Mouse (Mus musculus) erythroblast, embryonic 14.5 days (primary cell): ENCODE measurements around the gene Asic5. TPM values are rescaled to one million over a fixed set of nuclear protein-coding genes. Genes with fewer than 3 reads are reported as not detected.

Experiments used
- H3K27me3 ChIP-seq: 2 replicates; pipeline ENCODE4 v1.6.1; 2012; ENCODE audit warnings: inconsistent platforms; ENCODE audit not compliant: control insufficient read depth
- H3K36me3 ChIP-seq: 2 replicates; pipeline ENCODE4 v1.6.1; 2012; ENCODE audit warnings: mild to moderate bottlenecking, inconsistent platforms; ENCODE audit not compliant: control insufficient read depth
- H3K4me1 ChIP-seq: 2 replicates; pipeline ENCODE4 v1.6.1; 2012; ENCODE audit warnings: inconsistent platforms; ENCODE audit not compliant: control insufficient read depth
- H3K4me3 ChIP-seq: replicated peaks from 2 replicates; pipeline ENCODE3; 2012; ENCODE audit warnings: moderate library complexity, mild to moderate bottlenecking, inconsistent platforms
- H3K9me3 ChIP-seq: 2 replicates; pipeline ENCODE4 v1.6.1; 2012; ENCODE audit warnings: low read length, inconsistent platforms, mixed read lengths; ENCODE audit not compliant: control insufficient read depth
- GATA1 ChIP-seq: IDR thresholded peaks from 2 replicates; pipeline ENCODE4 v1.6.1; 2012; ENCODE audit warnings: low read length, inconsistent platforms, mixed read lengths
- TAL1 ChIP-seq: IDR thresholded peaks from 3 replicates; pipeline ENCODE4 v1.6.1; 2012; ENCODE audit warnings: low read length, inconsistent platforms, mixed read lengths
- polyA plus RNA-seq: library from polyadenylated mRNA; stranded (reverse); fragments of >175 nt; gene quantifications from 2 replicates; pipeline ENCODE4 v1.2.3, GENCODE M21; 2012

Asic5 gene
- polyA plus RNA-seq, 1 experiment = not detected

DNA sequence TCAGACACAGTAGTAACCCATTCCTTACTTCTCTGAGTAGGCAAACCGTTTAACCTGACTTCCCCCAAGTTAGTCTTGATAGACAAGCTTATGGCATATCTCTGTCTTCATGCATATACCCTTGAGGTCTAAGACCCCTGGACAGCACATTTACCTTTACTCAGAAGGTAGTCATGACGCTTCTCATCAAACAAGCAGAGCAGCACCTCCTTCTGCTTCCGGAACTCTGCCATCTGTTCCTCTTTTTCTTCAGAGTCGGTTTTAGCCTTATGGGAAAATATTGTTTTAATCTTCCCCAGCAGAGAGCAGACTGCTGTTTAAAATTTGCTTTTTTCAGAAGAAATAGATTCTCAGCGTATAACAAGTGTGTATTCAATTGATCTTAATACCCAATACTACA, 18.3 kb upstream of the Asic5 start:
- no peak overlapping the region for H3K4me3 ChIP-seq
- H3K27me3 ChIP-seq = no peaks in the 10 kb centered on the region
- H3K4me1 ChIP-seq = no peaks in the 10 kb centered on the region
- H3K36me3 ChIP-seq = no peaks in the 10 kb centered on the region
- no peaks in the 10 kb centered on the region for H3K9me3 ChIP-seq
- TF ChIP-seq GATA1 = no peak
- TF ChIP-seq TAL1 = no peak

DNA sequence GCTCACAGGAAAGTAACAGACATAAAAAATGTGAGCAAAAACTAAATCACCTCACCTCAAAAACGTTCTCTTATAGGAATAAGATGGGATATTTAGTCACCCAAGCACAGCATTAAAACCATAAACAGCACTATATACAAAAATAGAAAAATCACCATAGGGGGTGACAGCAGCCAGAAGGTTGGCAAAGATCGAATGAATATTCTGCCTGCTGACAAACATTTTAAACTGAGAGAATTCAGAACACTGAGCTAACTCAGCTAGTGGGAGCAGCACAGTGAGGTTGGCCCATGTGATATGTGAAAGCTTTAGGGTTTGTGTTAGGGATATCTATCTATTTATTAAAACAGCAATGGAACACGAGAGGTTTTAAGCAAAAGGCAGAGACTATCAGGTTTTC, 17.5 kb upstream of the Asic5 start:
- no peak overlapping the region for H3K4me3 ChIP-seq

DNA sequence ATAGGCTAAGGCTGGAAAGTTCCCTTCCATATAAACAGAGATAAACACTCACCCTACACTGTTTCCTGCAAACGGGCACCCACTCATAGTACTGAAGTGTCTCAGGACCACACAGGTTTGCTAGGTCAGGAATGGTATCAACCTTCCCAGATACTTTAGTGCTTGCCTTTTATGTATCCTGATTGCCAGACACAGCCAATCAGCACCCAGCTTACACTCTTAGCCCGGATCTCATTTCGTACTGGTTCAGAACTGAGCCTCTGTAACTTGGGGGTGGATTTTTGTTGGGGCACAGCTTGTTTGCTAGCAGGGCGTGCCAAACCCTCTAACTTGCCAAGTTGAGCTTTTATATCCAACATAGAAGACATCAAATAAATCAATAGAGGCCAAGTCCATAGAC, 6.5 kb upstream of the Asic5 start:
- Histone ChIP-seq H3K27me3 (no peaks in the 10 kb centered on the region), H3K4me1 (no peaks in the 10 kb centered on the region), H3K36me3 (no peaks in the 10 kb centered on the region), H3K9me3 (no peaks in the 10 kb centered on the region), H3K4me3 (no peak overlapping the region)
- no peak for TF ChIP-seq GATA1
- no peak for TF ChIP-seq TAL1

More for the DNA sequence above, 17.5 kb upstream of the Asic5 start:
- no peak for TF ChIP-seq GATA1
- no peak for TF ChIP-seq TAL1
- Histone ChIP-seq H3K9me3 (no peaks in the 10 kb centered on the region), H3K36me3 (no peaks in the 10 kb centered on the region), H3K27me3 (no peaks in the 10 kb centered on the region), H3K4me1 (no peaks in the 10 kb centered on the region)

DNA sequence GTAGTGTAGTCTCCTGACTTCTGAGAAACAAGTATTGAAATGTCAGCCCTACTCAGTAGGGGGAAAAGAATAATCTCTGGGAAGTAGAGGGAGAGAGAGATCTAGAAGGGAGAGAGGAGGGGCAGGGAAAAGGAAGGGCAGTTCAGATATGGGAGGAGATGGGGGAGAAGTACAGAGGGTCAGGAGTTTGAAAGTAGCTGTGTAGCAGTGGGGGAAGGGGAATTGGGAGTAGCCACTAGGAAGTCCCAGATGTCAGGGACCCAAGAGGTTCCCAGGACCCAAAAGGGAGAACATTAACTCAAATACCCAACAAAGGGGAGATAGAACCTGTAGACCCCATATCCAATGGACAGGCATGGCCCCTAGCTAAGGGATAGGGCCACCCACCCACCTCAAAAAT, 6.0 kb upstream of the Asic5 start, which contains the start of gene Tdo2:
Tdo2 (minus strand) TSS at position 101 of the 400 bp plus-strand sequence.
- H3K4me1 ChIP-seq = no peaks in the 10 kb centered on the region
- no peak within 1 kb of the TSS for H3K4me3 ChIP-seq
- H3K27me3 ChIP-seq = no peaks in the 10 kb centered on the region
- no peaks in the 10 kb centered on the region for H3K36me3 ChIP-seq
- TF ChIP-seq GATA1 (no peak), TAL1 (no peak)
- no peaks in the 10 kb centered on the region for H3K9me3 ChIP-seq

- Histone ChIP-seq H3K27me3 (no peaks in the 10 kb centered on the region), H3K4me3 (no peak overlapping the region), H3K9me3 (no peaks in the 10 kb centered on the region), H3K36me3 (no peaks in the 10 kb centered on the region), H3K4me1 (no peaks in the 10 kb centered on the region)
- TF ChIP-seq GATA1 = no peak
- no peak for TF ChIP-seq TAL1
Measured at GRCm38 (mm10) chr3:81981576-81981975, 514 bp upstream of the Asic5 start.

- no peak overlapping the region for H3K4me3 ChIP-seq
- H3K4me1 ChIP-seq = no peaks in the 10 kb centered on the region
- no peaks in the 10 kb centered on the region for H3K9me3 ChIP-seq
- no peaks in the 10 kb centered on the region for H3K36me3 ChIP-seq
- H3K27me3 ChIP-seq = no peaks in the 10 kb centered on the region
- no peak for TF ChIP-seq TAL1
- no peak for TF ChIP-seq GATA1
Measured at GRCm38 (mm10) chr3:81983120-81983895, 1.2 kb downstream of the Asic5 start.

GRCm38 (mm10) chr3:81985100-81985499, 3.0 kb downstream of the Asic5 start:
- Histone ChIP-seq H3K36me3 (no peaks in the 10 kb centered on the region), H3K4me3 (no peak overlapping the region), H3K4me1 (no peaks in the 10 kb centered on the region), H3K27me3 (no peaks in the 10 kb centered on the region), H3K9me3 (no peaks in the 10 kb centered on the region)
- TF ChIP-seq GATA1 = no peak
- no peak for TF ChIP-seq TAL1

DNA sequence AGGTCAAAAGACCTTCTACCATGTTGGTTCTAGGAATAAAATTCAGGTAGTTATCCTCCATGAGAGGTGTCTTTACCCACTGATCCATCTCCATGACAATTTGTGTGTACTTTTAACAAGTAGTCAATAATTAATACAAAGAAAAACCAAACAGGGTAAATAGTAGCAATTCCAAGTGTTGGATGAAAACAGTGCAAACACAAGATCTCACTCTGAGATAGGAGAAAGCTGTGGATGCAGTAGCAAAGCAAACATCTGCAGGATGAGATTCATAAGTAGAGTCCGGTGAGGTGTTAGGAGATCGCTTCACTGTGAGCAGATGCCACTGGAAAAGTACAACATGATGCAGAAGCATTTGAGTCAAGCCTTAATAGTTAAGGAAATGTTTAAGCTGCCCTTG, 4.0 kb downstream of the Asic5 start:
- H3K4me1 ChIP-seq = no peaks in the 10 kb centered on the region
- no peak overlapping the region for H3K4me3 ChIP-seq
- H3K9me3 ChIP-seq = no peaks in the 10 kb centered on the region
- H3K36me3 ChIP-seq = no peaks in the 10 kb centered on the region
- TF ChIP-seq GATA1 = no peak
- TF ChIP-seq TAL1 = no peak
- H3K27me3 ChIP-seq = no peaks in the 10 kb centered on the region

GRCm38 (mm10) chr3:81987628-81988027, 5.5 kb downstream of the Asic5 start:
- H3K4me1 ChIP-seq = no peaks in the 10 kb centered on the region
- H3K36me3 ChIP-seq = no peaks in the 10 kb centered on the region
- no peak for TF ChIP-seq GATA1
- no peak for TF ChIP-seq TAL1
- H3K4me3 ChIP-seq = no peak overlapping the region
- H3K27me3 ChIP-seq = no peaks in the 10 kb centered on the region
- no peaks in the 10 kb centered on the region for H3K9me3 ChIP-seq

DNA sequence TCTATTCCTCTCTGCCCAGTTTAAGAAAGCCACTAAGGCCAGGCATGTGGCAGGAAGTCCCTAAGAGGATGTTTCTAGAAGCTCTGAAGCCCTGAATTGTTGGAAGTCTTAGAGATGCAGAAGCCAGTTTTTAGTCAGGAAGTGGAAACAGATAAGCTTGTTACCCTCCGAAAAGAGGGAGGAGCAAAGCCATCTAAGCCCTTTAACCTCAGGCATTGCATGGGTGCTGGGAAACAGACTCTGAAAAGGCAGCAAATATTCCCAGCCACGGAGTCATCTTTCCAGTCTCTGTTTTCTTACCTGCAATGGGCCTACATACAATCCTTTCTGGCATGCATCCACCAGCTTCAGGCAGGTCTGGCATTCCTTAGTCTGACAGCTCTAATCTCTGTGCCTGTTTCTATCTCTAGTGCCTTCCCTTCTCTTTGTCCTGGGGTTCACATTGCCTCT, 7.6 kb downstream of the Asic5 start:
- no peaks in the 10 kb centered on the region for H3K36me3 ChIP-seq
- TF ChIP-seq TAL1 (no peak), GATA1 (no peak)
- no peaks in the 10 kb centered on the region for H3K9me3 ChIP-seq
- no peaks in the 10 kb centered on the region for H3K4me1 ChIP-seq
- H3K27me3 ChIP-seq = no peaks in the 10 kb centered on the region
- H3K4me3 ChIP-seq = no peak overlapping the region
